Mouse (Mus musculus) small intestine, adult 2 months (tissue): ENCODE data around the gene Inca1.

Experiments used
- CTCF ChIP-seq: fragments of 200-500 bp; IDR thresholded peaks from 2 replicates; pipeline ENCODE4 v1.5.1; 2012; ENCODE audit warnings: low read depth, mild to moderate bottlenecking, control low read depth, inconsistent platforms, low read length, moderate library complexity, mixed read lengths; ENCODE audit not compliant: insufficient replicate concordance, insufficient read length; ENCODE audit errors: extremely low read depth
- POLR2A ChIP-seq: fragments of 200-500 bp; IDR thresholded peaks from 2 replicates; pipeline ENCODE4 v1.6.1; 2012; ENCODE audit warnings: low read depth, mild to moderate bottlenecking, control low read depth, inconsistent platforms, low read length, moderate library complexity

DNA sequence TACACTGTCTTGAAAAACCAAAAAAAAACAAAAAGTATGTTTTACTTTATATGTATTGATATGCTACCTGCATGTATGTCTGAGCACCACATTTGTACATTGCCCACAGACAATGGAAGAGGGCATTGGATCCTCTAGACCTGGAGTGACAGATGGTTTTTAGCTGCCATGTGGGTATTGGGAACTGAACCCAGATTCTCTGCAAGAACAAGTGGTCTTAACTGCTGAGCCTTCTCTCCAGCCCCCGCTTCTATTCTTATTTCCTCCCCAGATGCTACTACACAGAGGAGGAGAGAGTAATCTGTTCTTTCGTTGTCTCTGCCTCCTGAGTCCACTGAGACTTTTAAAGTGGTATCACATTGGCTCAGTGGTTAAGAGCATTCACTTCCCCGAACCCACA is 6.5 kb downstream of the Inca1 start:
- no peak for TF ChIP-seq CTCF
- no peak for TF ChIP-seq POLR2A
